In genomic region chr2:93886013-93886794, GRCm38 (mm10) we compare ENCODE assay signal across 20 mouse cellular contexts. TPM values are rescaled to one million over a fixed set of nuclear protein-coding genes. Genes with fewer than 3 reads are reported as not detected.
DNase-seq lines count a peak whose midpoint lies in the region; ATAC-seq and TF ChIP-seq lines count a peak whose summit lies in the region.
"Had no signal": no experiment of that assay in that cellular context is flagged by ENCODE, and none has a peak within 500 bp of the region (broad histone marks: within the 10 kb centered on the region; RNA-seq: fewer than 3 reads in every experiment).

No protein-coding gene starts in this region.

- WGBS in heart, embryonic 14.5 days = 24% methylated on average over 10 of the region's 10 CpGs
- WGBS in heart, adult 2 months = 46% methylated on average over 10 of the region's 10 CpGs
- WGBS in lung, embryonic 16.5 days = 31% methylated on average over 10 of the region's 10 CpGs
- 29% methylated on average over 10 of the region's 10 CpGs for WGBS in stomach, postnatal 0 days

- ATAC-seq in heart, embryonic 14.5 days (ENCODE audit: insufficient number of reproducible peaks, insufficient read depth, low FRiP score, low read depth) = peak; percentile 25; the same call in 1 of the 2 replicates
- ATAC-seq in lung, embryonic 16.5 days (ENCODE audit: low read depth) = no peak; the same call in 1 of the 2 replicates
- peak; percentile 56; the same call in 1 of the 2 replicates for ATAC-seq in stomach, postnatal 0 days (ENCODE audit: low FRiP score, low TSS enrichment)
- ATAC-seq: hindbrain, embryonic 16.5 days had no signal

- H3K4me3 ChIP-seq in heart, embryonic 14.5 days (ENCODE audit: control insufficient read depth in 1 of 2, insufficient read depth in 1 of 2, low read depth in 1 of 2, low read length in 2 of 2) = no peak overlapping the region
- no peak overlapping the region for H3K4me3 ChIP-seq in heart, adult 2 months
- H3K4me3 ChIP-seq in lung, embryonic 16.5 days (ENCODE audit: low read length) = no peak overlapping the region
- H3K4me3 ChIP-seq in stomach, postnatal 0 days (ENCODE audit: low read depth, low read length) = no peak overlapping the region
- H3K4me3 ChIP-seq: embryonic facial prominence, embryonic 12.5 days; limb, embryonic 13.5 days; midbrain, embryonic 10.5 days; neural tube, embryonic 13.5 days had no signal

- DNase-seq in adrenal gland, postnatal 14 days = peak; percentile 41
- DNase-seq in adrenal gland, postnatal 10 days = no peak
- DNase-seq in heart, adult 2 months = no peak
- DNase-seq in lung, postnatal 14 days = no peak
- no peak for DNase-seq in stomach, postnatal 0 days (ENCODE audit: low spot score)
- no peak for DNase-seq in spleen, postnatal 36 days (ENCODE audit: low spot score in 2 of 2)
- DNase-seq: cerebellum, adult 9-11 months; gastrocnemius, postnatal 25 days; lung, postnatal 36 days; right cerebral cortex, postnatal 4 days had no signal

- H3K4me2 ChIP-seq in heart, embryonic 14.5 days (ENCODE audit: low read length) = no peak overlapping the region
- H3K4me2 ChIP-seq in lung, embryonic 16.5 days (ENCODE audit: low read depth, low read length) = no peak overlapping the region
- H3K4me2 ChIP-seq in stomach, postnatal 0 days (replicated peaks; ENCODE audit: low read depth) = no peak overlapping the region
- H3K4me2 ChIP-seq: embryonic facial prominence, embryonic 12.5 days; limb, embryonic 13.5 days; neural tube, embryonic 13.5 days had no signal

- no peaks in the 10 kb centered on the region for H3K27me3 ChIP-seq in heart, embryonic 14.5 days (ENCODE audit: control insufficient read depth, insufficient read depth, low read length)
- H3K27me3 ChIP-seq in heart, adult 2 months (ENCODE audit: control insufficient read depth, insufficient read depth, low read length) = no peaks in the 10 kb centered on the region
- H3K27me3 ChIP-seq in lung, embryonic 16.5 days (ENCODE audit: control insufficient read depth, insufficient read depth, low read depth, low read length) = no peaks in the 10 kb centered on the region
- no peaks in the 10 kb centered on the region for H3K27me3 ChIP-seq in stomach, postnatal 0 days (ENCODE audit: control insufficient read depth, insufficient read depth, low read length)
- H3K27me3 ChIP-seq: embryonic facial prominence, embryonic 12.5 days; limb, embryonic 13.5 days; neural tube, embryonic 13.5 days had no signal

- H3K9me3 ChIP-seq in heart, embryonic 14.5 days (ENCODE audit: control insufficient read depth, low read length) = no peaks in the 10 kb centered on the region
- no peaks in the 10 kb centered on the region for H3K9me3 ChIP-seq in lung, embryonic 16.5 days (ENCODE audit: control insufficient read depth, low read length)
- no peaks in the 10 kb centered on the region for H3K9me3 ChIP-seq in stomach, postnatal 0 days (ENCODE audit: control insufficient read depth, low read length)
- H3K9me3 ChIP-seq: embryonic facial prominence, embryonic 12.5 days; limb, embryonic 13.5 days; midbrain, embryonic 10.5 days; neural tube, embryonic 13.5 days had no signal

- H3K79me2 ChIP-seq in heart, adult 2 months (replicated peaks; ENCODE audit: control insufficient read depth, insufficient read depth, low read length) = no peaks in the 10 kb centered on the region

- H3K36me3 ChIP-seq in heart, embryonic 14.5 days (ENCODE audit: control insufficient read depth, insufficient read depth, low read length) = no peaks in the 10 kb centered on the region
- H3K36me3 ChIP-seq in heart, adult 2 months (ENCODE audit: control insufficient read depth, insufficient read depth, low read length) = no peaks in the 10 kb centered on the region
- H3K36me3 ChIP-seq in lung, embryonic 16.5 days (ENCODE audit: control insufficient read depth, insufficient read depth, low read length) = no peaks in the 10 kb centered on the region
- H3K36me3 ChIP-seq in stomach, postnatal 0 days (ENCODE audit: control insufficient read depth, insufficient read depth, low read length) = no peaks in the 10 kb centered on the region
- H3K36me3 ChIP-seq: embryonic facial prominence, embryonic 12.5 days; limb, embryonic 13.5 days; midbrain, embryonic 10.5 days; neural tube, embryonic 13.5 days had no signal

- H3K9ac ChIP-seq in heart, embryonic 14.5 days (ENCODE audit: low read length) = no peak overlapping the region
- no peak overlapping the region for H3K9ac ChIP-seq in heart, adult 2 months (ENCODE audit: low read depth, low read length)
- 0 out of 2 replicates have a peak overlapping the region, but pooled peaks have one; percentile 3 for H3K9ac ChIP-seq in lung, embryonic 16.5 days (ENCODE audit: low read length)
- no peak overlapping the region for H3K9ac ChIP-seq in stomach, postnatal 0 days (ENCODE audit: low read length)
- H3K9ac ChIP-seq: embryonic facial prominence, embryonic 12.5 days; limb, embryonic 13.5 days; neural tube, embryonic 13.5 days had no signal

- intact Hi-C loops in heart, adult 2 months (cut with DNase I) = no loop called here

- TF ChIP-seq CTCF in heart, adult 2 months (IDR thresholded peaks at IDR 0.05) = no peak
- no peak for TF ChIP-seq CTCF in stomach, postnatal 0 days (IDR thresholded peaks at IDR 0.05; ENCODE audit: low read depth)

- peaks cover 1 to 5% of the 10 kb centered on the region in 2 experiments; a peak in 3 of 4 replicates for H3K4me1 ChIP-seq in heart, embryonic 14.5 days (ENCODE audit: control insufficient read depth in 2 of 2, insufficient read depth in 2 of 2, low read length in 2 of 2)
- no peaks in the 10 kb centered on the region; the same call in 1 of the 2 replicates for H3K4me1 ChIP-seq in heart, adult 2 months (ENCODE audit: control insufficient read depth, insufficient read depth, low read length)
- peaks cover 24% of the 10 kb centered on the region for H3K4me1 ChIP-seq in lung, embryonic 16.5 days (replicated peaks; ENCODE audit: control insufficient read depth, insufficient read depth, low read length)
- no peaks in the 10 kb centered on the region for H3K4me1 ChIP-seq in stomach, postnatal 0 days (replicated peaks; ENCODE audit: control insufficient read depth, insufficient read depth)

- TF ChIP-seq EP300 in heart, adult 2 months (IDR thresholded peaks at IDR 0.05; ENCODE audit: insufficient read depth, low read depth, low read length) = no peak
- no peak for TF ChIP-seq EP300 in stomach, postnatal 0 days (optimal IDR thresholded peaks at IDR 0.05)

- 0 out of 4 replicates have a peak overlapping the region, but pooled peaks of 1 of the 2 experiments have one; percentile 15 for H3K27ac ChIP-seq in heart, embryonic 14.5 days (replicated peaks in 1 of 2; ENCODE audit: control insufficient read depth in 1 of 2, insufficient read depth in 1 of 2, low read depth in 2 of 2, low read length in 2 of 2)
- no peak overlapping the region for H3K27ac ChIP-seq in heart, adult 2 months
- H3K27ac ChIP-seq in lung, embryonic 16.5 days (ENCODE audit: low read length) = peak overlapping the region; percentile 15
- H3K27ac ChIP-seq in stomach, postnatal 0 days (replicated peaks) = peak overlapping the region; percentile 81
- H3K27ac ChIP-seq: embryonic facial prominence, embryonic 12.5 days; kidney, postnatal 0 days; limb, embryonic 13.5 days; midbrain, embryonic 10.5 days; neural tube, embryonic 13.5 days had no signal

- TF ChIP-seq POLR2A in heart, adult 2 months (IDR thresholded peaks at IDR 0.05; ENCODE audit: insufficient read depth, low read depth, low read length) = no peak

RNA-seq across cellular contexts. Expression of gene Accsl, which starts 17.2 kb away (rescaled TPM):
- 1.2 TPM in 2 replicates for total RNA-seq in adrenal gland, postnatal 14 days (2021)
- total RNA-seq in adrenal gland, postnatal 10 days (2021) = 1 to 10 TPM; 1.3 to 1.4 TPM
- polyA plus RNA-seq in heart, embryonic 14.5 days (2014; fragmentation: Nextera tagmentation; extraction: Ambion mirVana) = not detected in 2 replicates
- not detected for total RNA-seq in heart, adult 2 months (2021)
- polyA plus RNA-seq in heart, adult 2 months (2012; rRNA removed) = 0.20 TPM in 1 of 2 replicates, not detected in the other
- polyA plus RNA-seq in lung, embryonic 16.5 days (2015; fragmentation: Nextera tagmentation; extraction: Ambion mirVana) = not detected in 2 replicates
- polyA plus RNA-seq in stomach, postnatal 0 days (2015; fragmentation: Nextera tagmentation; extraction: Ambion mirVana) = not detected in 2 replicates
- total RNA-seq: gastrocnemius, postnatal 25 days; monocyte, adult 5-6 weeks had no signal
- polyA plus RNA-seq: embryonic facial prominence, embryonic 12.5 days; heart, embryonic 16.5 days; kidney, postnatal 0 days; limb, embryonic 13.5 days; midbrain, embryonic 10.5 days had no signal

RNA-seq across cellular contexts. Expression of gene Accs, which starts 36.5 kb away (rescaled TPM):
- 6.7 and 11.6 TPM in 2 replicates for total RNA-seq in adrenal gland, postnatal 14 days (2021)
- 10 to 100 TPM; 13.8 to 14.2 TPM for total RNA-seq in adrenal gland, postnatal 10 days (2021)
- polyA plus RNA-seq in heart, embryonic 14.5 days (2014; fragmentation: Nextera tagmentation; extraction: Ambion mirVana) = 8.5 and 8.8 TPM in 2 replicates
- total RNA-seq in heart, adult 2 months (2021) = 1 to 10 TPM; 4.1 to 4.5 TPM
- 10.5 and 10.7 TPM in 2 replicates for polyA plus RNA-seq in heart, adult 2 months (2012; rRNA removed)
- polyA plus RNA-seq in lung, embryonic 16.5 days (2015; fragmentation: Nextera tagmentation; extraction: Ambion mirVana) = 6.8 and 9.3 TPM in 2 replicates
- polyA plus RNA-seq in stomach, postnatal 0 days (2015; fragmentation: Nextera tagmentation; extraction: Ambion mirVana) = 4.7 and 5.0 TPM in 2 replicates
